Mouse (Mus musculus) spleen, adult 12 weeks (tissue): Measurements from ENCODE around the gene Olfr1329.
"Not testable (repeated sequence)": the region's sequence is repeated elsewhere in the genome, so short reads cannot be mapped to it uniquely, and the experiment has no call there.

Source experiments
- DNase-seq: peaks from one replicate; pipeline ENCODE4 v3.0.0; 2022; ENCODE audit warnings: low spot score

Gene Olfr1329

GRCm38 (mm10) chr4:118917365-118917764 is at the start of gene Olfr1329:
Gene Olfr1329 (minus strand): TSS chr4:118917465.
- DNase-seq, result not testable (repeated sequence)

GRCm38 (mm10) chr4:118961141-118961628 is 43.9 kb upstream of the Olfr1329 start, which contains the start of gene Lao1:
Gene Lao1 (plus strand): TSS chr4:118961578.
- DNase-seq, result no peak

GRCm38 (mm10) chr4:118958812-118959211 is 41.5 kb upstream of the Olfr1329 start:
- no peak for DNase-seq

GRCm38 (mm10) chr4:118938512-118938911 is 21.2 kb upstream of the Olfr1329 start, which contains the start of gene Olfr1328:
Gene Olfr1328 (minus strand): TSS chr4:118938612.
- DNase-seq, result no peak

- not testable (repeated sequence) for DNase-seq
Measured at GRCm38 (mm10) chr4:118931326-118931725, 14.1 kb upstream of the Olfr1329 start.

GRCm38 (mm10) chr4:118901981-118902380 is 15.3 kb downstream of the Olfr1329 start:
- DNase-seq, result no peak

DNA sequence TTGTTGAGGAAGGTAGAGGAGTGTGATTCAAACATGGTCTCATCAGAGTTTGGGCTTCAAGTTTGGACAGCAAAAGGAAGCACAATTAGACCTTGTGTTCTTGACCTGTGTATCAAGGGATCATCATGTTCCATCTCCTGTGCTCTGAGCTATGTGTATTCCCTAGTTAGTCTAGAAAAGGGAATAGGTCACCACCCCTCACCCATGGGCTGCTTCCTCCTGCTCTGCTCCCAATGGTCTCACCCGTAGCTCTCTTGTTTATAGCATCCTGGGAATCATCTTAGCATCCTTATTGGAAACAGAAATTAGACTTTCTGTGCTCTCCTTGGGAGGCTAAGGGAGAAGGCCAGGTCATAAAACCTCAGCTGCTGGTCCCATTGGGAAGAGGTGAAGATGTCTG is 29.0 kb downstream of the Olfr1329 start, which contains the start of gene Olfr1330:
Gene Olfr1330, plus strand, starts transcription at position 301 of the 400 bp plus-strand sequence.
- DNase-seq, result no peak

DNA sequence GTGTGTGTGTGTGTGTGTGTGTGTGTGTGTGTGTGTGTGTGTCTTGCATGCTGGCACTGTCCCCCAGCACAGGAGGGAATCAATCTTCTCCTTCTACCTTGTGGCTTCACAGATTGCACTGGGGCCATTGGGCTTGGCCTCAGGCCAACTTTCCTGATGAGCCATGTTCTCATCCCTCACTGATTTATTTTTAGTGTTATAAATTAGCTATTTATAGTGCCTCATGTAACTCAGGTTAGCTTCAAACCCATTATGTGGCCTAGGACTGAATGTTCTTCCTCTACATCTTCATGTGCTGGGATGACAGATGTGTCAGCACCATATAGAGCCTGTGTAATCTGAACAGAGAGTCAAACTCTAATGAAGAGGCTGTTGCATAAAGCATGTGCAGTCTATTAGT is 49.7 kb downstream of the Olfr1329 start:
- DNase-seq, result no peak
